Mouse (Mus musculus) stomach, postnatal 0 days (tissue): Measurements from ENCODE around the gene Clba1.

Experiments
- CTCF ChIP-seq: IDR thresholded peaks from 2 replicates; pipeline ENCODE4 v1.5.1; 2016; ENCODE audit warnings: antibody characterized with exemption, low read depth, mild to moderate bottlenecking, moderate library complexity
- EP300 ChIP-seq: optimal IDR thresholded peaks from 2 replicates; pipeline ENCODE3; 2016; ENCODE audit warnings: antibody characterized with exemption

DNA sequence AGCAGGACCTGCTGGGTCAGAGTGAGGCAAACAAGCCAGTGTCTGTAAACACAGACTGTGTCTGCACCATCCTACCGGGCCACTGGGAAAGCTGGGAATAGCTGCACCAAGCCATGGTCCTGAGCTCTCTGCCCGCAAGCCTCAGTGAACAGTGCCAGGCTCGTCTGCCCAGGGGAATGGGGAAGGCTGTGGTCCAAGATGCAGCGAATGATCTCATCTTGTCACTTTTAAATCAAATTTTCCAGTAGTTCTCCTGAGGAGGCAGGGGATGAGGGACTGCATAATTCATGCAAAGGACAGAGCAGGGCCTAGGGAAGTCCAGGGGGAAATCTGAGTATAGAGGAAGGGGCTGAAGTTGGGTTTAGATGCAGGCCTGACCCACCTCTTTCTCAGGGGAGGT lies 941 bp upstream of the Clba1 start:
- TF ChIP-seq CTCF: no peak
- TF ChIP-seq EP300: no peak
